Mouse (Mus musculus) hematopoietic stem cell, adult 5-6 weeks (primary cell): Measurements from ENCODE around the gene Ube2o. TPM values are rescaled to one million over a fixed set of nuclear protein-coding genes. Genes with fewer than 3 reads are reported as not detected.
"Not testable (repeated sequence)": the region's sequence is repeated elsewhere in the genome, so short reads cannot be mapped to it uniquely, and the experiment has no call there.

Experiments used
- ATAC-seq, 2 experiments: fragments of 125-278 bp in 1 of 2; replicated peaks in 1 of 2; 2 replicates each; pipeline ENCODE4 v1.8.0; 2016 to 2017; ENCODE audit warnings: inconsistent platforms in 2 of 2, mild to moderate bottlenecking in 2 of 2, moderate number of reproducible peaks in 2 of 2, low read depth in 1 of 2, moderate TSS enrichment in 1 of 2; ENCODE audit not compliant: low FRiP score in 2 of 2, poor library complexity in 2 of 2, severe bottlenecking in 2 of 2, insufficient read depth in 1 of 2, low TSS enrichment in 1 of 2
- total RNA-seq: library from RNA; stranded (forward); fragments of 172-1452, 232-1000 nt; gene quantifications from 2 replicates; pipeline ENCODE4 v1.2.3, GENCODE M21; 2017

Gene Ube2o
- total RNA-seq, 1 experiment from 2014 or later = 8.4 TPM

DNA sequence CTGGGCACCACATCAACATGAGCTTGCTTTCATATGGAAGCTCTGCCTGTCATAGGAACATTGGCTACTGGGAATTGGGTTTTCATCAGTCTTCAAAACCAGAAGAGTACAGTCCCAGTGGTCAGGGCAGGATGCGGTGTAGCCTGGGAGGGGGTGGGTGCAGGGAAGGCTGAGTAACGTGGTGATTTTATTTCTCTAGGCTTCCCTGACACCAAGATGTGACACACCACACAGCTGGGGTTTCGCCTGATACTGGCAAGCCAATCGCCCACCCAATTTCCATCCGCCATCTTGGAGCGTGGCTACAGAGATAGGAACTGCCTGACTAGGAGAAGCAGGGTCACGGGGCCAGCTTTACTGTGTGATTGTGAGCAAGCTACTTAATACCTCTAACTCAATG, 37.4 kb upstream of the Ube2o start:
- ATAC-seq = no peak

DNA sequence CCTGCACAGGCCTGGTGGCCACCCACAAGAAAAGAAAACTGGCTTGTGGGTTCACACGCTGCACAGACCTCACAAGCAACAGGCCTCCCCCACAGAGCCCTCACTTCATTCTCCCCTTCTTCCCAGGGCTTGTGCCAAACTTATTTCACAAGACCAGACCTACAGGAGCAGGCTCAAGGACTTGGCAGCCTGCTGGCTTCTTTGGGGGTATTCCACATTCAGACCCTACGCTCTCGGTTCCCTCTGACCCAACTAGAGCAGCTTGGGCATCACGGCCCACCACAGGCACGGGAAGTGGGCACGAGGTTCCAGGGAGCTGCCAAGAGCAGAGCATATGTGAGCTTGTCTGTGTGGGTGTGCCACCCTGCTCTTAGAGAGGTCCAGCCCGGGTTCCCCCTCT, 36.4 kb upstream of the Ube2o start:
- ATAC-seq = no peak

DNA sequence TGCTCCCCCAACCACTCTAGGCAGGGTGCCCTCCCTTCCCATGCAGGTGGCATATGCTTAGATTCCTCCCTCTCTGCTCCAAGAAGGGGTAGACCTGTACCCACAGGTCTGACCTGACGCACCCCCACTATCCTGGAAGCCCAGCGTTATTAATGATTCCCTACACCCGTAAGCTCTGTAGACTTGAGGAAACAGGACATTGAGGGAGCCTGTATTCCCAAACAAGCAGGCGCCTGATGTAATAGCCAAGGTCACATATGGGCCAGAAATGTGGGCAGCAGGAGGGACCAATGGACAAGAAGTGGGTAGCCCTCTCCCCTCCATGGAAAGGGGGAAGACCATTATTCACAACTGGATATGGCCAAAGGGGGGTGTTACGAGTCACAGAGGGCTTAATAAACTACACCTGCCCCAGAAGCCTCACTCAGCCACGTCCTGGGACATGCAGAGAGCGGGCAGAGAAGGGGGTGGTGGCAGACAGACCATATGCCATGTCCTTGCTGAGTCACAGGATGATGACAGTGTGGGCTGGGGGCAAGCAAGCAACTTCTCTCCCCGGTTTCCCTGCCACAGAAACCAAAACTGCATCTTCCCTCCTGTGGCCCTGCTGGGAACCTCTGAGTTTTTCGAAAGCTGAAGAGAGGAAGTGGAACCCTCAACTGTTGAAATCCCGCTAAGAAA, 35.3 kb upstream of the Ube2o start:
- ATAC-seq = peak; percentile 51 to 71

DNA sequence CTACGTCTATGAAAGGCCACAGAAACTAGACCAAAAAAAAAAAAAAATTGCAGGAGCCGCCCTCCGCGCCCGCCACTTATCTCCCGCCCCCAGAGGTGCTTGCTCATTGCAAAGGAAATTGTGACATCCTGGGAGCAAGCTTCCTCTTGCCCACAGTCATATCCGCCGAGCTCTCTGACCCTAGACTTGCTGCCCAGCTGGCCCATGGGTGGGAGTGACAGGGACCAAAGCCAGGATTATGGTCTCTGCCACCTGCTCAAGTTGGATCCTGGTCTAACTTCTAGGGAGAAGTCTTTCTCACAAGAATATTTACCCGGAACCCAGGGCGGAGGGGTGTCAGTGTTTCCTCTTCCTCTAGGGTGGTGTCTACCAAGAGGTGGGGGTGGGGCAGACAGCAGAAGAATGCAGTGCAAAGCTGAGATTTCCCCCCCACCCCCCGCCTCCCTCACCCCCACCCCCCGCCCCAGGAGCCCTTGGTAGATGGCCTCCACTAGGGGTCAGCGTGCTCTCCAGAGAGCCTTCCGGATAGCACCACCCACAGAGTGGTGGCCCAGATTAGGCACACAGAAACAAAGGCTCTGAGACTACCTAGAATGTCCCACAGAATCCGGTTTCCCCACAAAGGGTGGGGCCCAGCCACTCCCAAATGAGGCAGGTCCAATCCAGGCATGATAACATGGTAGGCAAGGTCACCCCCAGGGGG, 34.6 kb upstream of the Ube2o start:
- ATAC-seq = peak; percentile 39 to 62

DNA sequence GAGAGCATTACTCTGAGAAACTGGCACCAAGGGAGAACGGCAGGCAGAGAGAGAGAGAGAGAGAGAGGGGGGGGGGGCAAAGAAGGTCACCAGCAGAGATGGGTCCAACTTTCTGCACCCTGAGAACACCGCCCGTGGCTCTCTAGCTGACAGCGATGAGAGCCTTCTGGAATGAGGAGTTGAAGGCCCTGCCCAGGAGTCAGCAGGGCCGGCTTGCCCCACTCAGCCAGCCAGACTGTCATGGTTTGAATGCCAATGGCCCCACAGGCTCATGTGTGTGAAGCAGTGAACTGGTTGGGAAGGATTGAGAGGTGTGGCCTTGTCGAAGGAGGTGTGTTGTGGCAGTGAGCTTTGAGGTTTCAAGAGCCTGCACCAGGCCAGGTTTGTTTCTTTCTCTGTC, 32.0 kb upstream of the Ube2o start:
- no peak for ATAC-seq

DNA sequence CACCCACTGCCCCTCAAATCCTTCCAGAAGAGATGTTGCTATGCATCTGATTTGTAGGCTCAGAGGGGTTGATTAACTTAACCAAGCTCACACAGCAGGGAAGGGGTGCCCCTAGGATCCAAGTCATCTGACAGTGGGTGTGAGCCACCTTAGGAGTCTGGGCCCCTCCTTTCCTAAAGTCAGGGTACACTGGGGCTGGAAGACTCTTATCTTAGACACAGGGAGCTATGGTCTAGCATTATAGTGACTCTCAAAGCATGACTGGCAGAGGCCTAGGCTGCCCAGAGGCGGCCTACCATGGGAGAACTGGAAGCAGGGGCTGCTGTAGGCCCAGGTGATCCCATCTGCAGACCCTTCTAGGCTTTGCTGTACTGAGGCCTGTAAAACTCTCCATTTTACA, 31.3 kb upstream of the Ube2o start:
- ATAC-seq = no peak

DNA sequence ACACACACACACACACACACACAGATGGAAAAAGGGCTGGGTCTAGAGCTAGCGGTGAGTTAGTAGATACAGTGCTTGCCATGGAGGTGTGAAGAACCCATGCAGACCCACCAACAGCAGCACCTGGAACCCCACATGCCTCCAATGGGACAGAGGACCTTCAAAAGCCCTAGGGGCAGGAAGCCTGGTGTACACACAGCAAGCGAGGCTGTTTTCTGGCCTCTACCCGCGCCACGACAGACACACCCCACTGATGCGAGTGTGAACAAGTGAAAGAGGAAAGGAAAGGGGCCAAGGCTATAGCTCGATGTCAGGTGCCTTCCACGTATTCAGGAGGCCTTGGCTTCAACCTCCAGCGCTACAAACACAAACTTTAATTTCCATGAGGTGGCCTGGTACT, 30.6 kb upstream of the Ube2o start:
- ATAC-seq = no peak

DNA sequence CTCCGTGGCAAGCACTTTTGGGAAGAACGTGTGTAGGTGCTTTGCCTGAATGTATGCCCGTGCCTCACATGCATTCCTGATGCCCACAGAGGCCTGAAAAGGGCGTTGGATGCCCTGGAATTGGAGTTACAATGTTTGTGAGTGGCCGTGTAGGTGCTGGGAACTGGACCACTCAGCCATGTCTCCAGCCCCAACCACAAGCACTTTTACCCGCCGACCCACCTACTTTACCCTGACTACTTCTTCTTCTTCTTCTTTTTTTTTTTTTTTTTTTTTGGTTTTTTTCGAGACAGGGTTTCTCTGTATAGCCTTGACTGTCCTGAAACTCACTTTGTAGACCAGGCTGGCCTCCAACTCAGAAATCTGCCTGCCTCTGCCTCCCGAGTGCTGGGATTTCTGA, 29.9 kb upstream of the Ube2o start:
- ATAC-seq = not testable (repeated sequence)

DNA sequence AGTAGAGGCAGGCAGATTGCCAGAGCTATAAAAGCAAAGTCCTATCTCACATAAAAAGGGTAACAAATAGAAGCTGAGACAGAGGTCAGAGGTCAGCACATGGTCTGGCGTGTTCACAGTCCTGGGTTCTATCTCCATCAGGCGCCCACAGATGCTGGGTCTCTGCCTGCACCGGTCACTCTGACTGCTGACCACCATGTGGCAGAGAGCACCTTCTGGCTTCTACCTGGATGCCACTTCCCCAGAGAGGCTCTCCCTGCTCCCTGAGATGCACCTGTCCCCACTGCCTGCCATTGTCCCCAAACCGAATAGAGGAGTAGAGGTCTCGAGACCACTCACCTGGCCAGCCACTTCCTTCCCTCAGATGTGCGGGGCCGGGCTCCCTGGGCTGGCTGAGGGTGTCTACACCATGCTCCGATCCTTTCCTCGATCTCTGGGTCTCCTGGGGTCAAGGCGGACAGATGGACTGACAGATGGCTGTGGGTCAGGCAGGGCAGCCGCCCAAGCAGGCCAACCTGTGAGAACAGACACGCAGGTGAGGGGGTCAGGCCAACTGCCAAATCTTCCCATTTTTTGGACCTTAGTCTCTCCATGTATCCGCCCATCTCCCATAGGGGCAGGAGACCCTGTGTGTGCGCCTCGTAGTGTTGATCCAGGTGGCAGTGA, 28.9 kb upstream of the Ube2o start:
- no peak for ATAC-seq

DNA sequence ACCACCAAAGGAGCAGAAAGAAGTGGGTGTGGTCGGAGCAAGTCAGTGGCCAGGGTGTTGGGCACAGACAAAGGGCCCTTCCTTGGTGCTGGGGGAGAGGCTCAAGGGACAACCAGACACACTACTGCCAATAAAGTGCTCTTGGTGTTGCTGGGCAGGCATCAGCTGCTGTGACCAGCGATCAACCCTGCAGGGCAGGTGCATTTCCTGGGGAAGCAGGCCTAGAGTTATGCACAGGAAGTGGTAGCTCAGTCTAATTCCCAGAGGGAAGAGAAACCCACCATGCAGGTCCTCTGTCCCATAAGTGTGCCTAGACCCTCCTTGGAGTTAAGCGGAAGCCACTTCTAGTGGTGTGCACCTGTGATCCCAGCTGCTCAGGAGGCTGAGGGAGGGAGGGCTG, 26.5 kb upstream of the Ube2o start:
- ATAC-seq = no peak

DNA sequence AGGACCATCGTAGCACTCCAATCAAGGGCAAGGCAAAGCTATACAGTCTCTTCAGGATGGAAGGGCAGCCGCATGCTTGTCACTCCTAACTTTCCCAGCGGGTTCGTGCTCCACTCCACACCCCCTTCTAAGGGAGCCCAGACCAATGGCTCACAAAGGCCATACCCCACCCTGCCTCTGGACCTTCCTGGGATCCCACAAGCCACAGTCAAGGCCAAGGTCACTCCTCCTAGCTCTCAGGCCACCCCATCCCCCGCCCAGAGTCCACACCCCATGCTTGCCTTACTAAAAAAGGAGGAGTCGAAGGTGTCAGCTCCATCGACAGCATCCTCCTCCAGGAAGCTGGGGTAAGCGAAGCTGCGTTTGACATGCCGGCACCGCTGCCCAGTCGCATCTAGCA, 22.9 kb upstream of the Ube2o start:
- ATAC-seq = no peak

DNA sequence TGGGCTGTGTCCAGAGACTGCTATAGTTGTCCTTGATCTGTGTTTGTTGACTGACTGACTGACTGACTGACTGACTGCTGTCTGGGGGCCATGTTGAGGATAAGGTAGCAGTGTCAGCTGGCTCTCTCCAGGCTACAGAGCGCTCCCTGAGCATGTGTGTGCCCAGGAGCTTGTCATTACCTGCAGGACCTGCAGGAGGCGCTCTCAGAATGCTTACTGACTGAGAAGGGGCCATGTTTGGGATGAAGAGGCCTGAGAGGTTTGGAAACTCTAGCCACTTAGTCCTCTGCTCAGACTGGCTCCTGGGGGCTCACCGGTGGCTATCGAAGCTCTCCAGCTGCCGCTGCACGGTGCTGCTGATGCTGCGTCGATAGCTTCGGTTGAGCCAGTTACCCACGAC, 22.1 kb upstream of the Ube2o start:
- ATAC-seq = no peak

DNA sequence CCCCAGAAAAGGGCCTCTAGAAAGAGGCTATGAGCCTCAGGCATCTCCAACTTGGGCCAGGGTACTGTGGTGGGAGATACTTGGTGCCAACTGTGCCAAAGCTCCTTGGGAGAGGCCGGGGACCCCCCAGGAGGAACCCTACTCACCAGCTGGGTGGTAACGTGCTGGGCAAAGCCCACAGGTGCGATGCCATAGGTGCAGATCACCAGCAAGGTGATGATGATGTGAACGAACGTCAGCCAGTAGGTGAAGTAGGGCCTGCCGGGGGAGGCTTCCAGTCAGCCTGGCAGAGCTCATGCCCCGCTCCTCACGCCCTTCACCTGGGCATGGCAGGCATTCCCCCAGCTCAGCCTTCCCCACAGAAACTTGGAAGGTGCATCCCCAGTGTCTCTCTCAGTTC, 20.8 kb upstream of the Ube2o start:
- no peak for ATAC-seq

DNA sequence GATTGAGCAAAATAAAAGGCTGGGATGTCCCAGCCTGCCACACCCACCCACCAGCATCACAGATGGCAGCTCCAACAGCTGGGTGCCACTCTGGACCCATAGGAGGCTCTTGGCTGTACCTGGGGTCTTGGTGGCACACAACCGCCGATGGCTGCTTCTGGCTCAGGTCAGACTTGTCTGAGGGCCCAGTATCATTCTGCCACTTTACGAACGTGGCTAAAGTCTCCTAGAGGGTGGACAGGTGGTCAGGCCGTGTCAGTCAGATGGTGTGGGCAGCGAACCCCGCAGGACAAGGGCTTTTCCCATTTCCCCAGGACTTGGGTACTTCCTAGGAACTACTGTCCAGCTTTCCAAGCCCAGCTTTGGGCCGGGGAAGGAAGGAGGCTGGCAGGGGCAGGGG, 19.9 kb upstream of the Ube2o start:
- no peak for ATAC-seq

DNA sequence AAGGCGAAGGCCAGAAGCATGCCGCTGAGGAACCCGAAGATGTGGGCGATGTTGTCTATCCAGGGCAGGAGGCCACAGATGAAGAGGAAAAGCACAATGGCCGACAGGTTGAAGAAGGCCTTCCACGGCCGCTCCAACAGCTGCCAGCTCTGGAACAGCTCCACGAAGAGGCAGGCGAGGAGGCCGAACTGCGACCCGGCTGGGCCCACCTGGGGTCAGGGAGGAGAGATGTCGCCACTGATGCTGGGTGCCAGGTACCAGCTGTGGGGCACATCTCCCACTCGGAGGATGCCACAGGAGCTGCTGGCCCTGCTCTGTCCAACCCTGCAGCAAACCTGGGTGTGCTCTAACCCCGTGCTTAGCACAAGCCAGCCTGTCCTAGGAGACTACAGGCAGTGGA, 18.0 kb upstream of the Ube2o start:
- no peak for ATAC-seq

DNA sequence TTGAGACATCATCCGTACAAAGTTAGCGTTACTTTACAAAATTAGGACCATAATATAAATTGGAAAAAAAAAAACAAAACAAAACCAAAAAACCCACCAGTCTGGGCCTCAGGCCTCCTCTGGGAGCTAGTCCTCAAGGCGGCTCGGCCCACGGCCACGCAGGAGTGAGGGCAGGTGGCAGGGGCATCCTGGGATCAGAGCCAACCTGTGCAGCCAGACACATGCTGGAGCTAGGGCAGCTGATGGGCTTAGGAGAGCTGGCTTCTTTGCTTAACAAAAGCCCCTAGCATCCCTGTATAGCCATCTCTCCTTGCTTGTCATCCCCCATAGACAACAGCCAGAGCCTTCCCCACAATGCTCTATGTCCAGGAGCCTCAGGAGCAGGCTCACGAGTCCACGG, 16.9 kb upstream of the Ube2o start:
- no peak for ATAC-seq

DNA sequence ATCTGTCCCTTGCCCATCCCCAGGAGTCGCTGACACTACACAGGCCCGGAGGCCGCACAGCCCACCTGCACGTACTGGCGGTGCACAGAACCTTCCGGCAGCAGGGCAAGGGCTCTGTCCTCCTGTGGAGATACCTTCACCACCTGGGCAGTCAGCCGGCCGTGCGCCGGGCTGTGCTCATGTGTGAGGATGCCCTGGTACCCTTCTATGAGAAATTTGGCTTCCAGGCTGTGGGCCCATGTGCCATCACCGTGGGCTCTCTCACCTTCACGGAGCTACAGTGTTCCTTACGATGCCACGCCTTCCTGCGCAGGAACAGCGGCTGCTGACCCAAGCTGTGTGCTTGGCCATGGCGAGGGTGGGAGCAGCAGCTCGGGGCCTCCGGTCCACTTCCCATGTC, 15.5 kb upstream of the Ube2o start:
- no peak for ATAC-seq

DNA sequence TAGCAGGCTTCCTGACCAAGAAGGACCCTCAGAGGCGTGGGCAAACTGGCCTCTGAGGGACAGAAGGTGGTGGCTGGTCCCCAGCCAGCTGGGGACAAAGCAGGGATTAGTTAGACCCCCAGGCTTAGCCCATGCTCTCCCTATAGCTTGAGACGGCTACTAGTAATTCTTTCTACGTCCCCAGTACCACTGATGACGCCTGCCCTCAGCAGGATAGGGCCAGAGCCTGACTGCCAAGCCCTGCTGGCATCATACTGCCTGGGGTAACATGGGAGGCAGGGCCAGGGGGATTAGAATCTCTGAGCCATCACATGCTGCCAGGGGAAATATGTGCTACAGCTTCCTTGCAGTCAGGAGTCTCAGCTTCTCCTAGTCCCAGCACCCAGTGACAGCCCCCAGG, 12.1 kb upstream of the Ube2o start:
- ATAC-seq = no peak

DNA sequence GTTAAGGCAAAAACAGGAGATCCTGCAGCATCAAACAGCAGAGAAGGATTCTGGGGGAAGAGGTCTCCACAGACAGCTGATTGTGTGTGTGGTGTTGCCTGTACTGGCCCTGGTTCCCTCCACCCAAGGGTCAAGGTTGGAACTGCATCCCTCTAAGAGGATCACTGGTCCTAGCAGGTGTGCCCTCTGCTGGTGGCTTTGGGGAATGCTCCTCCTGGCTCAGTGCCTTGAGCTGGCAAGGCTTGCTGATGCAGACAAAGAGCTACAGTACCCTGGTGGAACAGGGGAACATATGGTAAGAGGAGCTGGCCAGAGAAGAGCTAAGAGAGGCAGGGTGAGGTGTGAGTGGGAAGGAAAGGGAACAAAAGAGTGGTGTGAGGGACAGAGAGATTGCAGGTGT, 11.2 kb upstream of the Ube2o start:
- ATAC-seq = peak; percentile 89
